Mouse (Mus musculus) left cerebral cortex, adult 18-20 months (tissue): ENCODE results near the gene Stk38l. TPM values are rescaled to one million over a fixed set of nuclear protein-coding genes. Genes with fewer than 3 reads are reported as not detected.

ENCODE experiments used
- DNase-seq, 2 experiments: peaks; one replicate each; pipeline ENCODE4 v3.0.0; 2021 to 2022; ENCODE audit warnings: low spot score in 2 of 2, mixed read lengths in 1 of 2
- long read RNA-seq, 2 experiments: library from polyadenylated mRNA; stranded (forward); transcript quantifications; one replicate each; pipeline ENCODE4 v2.0.0; 2021
- total RNA-seq, 2 experiments: library from RNA; stranded (reverse); gene quantifications; 2 replicates each; pipeline ENCODE4 v1.2.3; 2021

Stk38l gene
- 10 to 100 TPM; 25.5 to 26.3 TPM for total RNA-seq
- long read RNA-seq, experiment 1, full-length matches to known transcripts = 7 of 20 reads
- long read RNA-seq, experiment 1, partial matches to known transcripts = 4 of 20 reads
- long read RNA-seq, experiment 1, other reads (novel, unspliced or antisense) = 9 of 20 reads
- long read RNA-seq, experiment 2, full-length matches to known transcripts = 10 of 22 reads
- long read RNA-seq, experiment 2, partial matches to known transcripts = 3 of 22 reads
- long read RNA-seq, experiment 2, other reads (novel, unspliced or antisense) = 9 of 22 reads

- peak; percentile 94 to 95 for DNase-seq
Observed at GRCm38 (mm10) chr6:146724581-146725383, at the start of gene Stk38l. Stk38l (plus strand) TSS chr6:146724995.

- no peak for DNase-seq
Observed at GRCm38 (mm10) chr6:146676904-146677303, 47.9 kb upstream of the Stk38l start.

GRCm38 (mm10) chr6:146678136-146679070 lies 46.4 kb upstream of the Stk38l start:
- no peak for DNase-seq

GRCm38 (mm10) chr6:146683881-146684280 lies 40.9 kb upstream of the Stk38l start:
- DNase-seq = no peak

- DNase-seq = peak; percentile 12 to 31
Observed at GRCm38 (mm10) chr6:146685781-146686308, 39.0 kb upstream of the Stk38l start.

- no peak for DNase-seq
Observed at GRCm38 (mm10) chr6:146686463-146687196, 38.2 kb upstream of the Stk38l start.

- no peak for DNase-seq
Observed at GRCm38 (mm10) chr6:146688010-146688409, 36.8 kb upstream of the Stk38l start.

GRCm38 (mm10) chr6:146688861-146689260 lies 35.9 kb upstream of the Stk38l start:
- no peak for DNase-seq

- no peak for DNase-seq
Observed at GRCm38 (mm10) chr6:146697767-146698166, 27.0 kb upstream of the Stk38l start.

- no peak for DNase-seq
Observed at GRCm38 (mm10) chr6:146698376-146698775, 26.4 kb upstream of the Stk38l start.

GRCm38 (mm10) chr6:146700461-146700860 lies 24.3 kb upstream of the Stk38l start:
- no peak for DNase-seq

GRCm38 (mm10) chr6:146702126-146702881 lies 22.5 kb upstream of the Stk38l start:
- no peak for DNase-seq

GRCm38 (mm10) chr6:146703351-146703750 lies 21.4 kb upstream of the Stk38l start:
- no peak for DNase-seq

GRCm38 (mm10) chr6:146705631-146706030 lies 19.2 kb upstream of the Stk38l start:
- DNase-seq = no peak

- no peak for DNase-seq
Observed at GRCm38 (mm10) chr6:146719606-146720005, 5.2 kb upstream of the Stk38l start.

- DNase-seq = no peak
Observed at GRCm38 (mm10) chr6:146723805-146724204, 990 bp upstream of the Stk38l start.

GRCm38 (mm10) chr6:146725384-146725791 lies 593 bp downstream of the Stk38l start:
- DNase-seq = peak; percentile 10 to 34

GRCm38 (mm10) chr6:146731031-146731430 lies 6.2 kb downstream of the Stk38l start:
- no peak for DNase-seq

- no peak for DNase-seq
Observed at GRCm38 (mm10) chr6:146731692-146732091, 6.9 kb downstream of the Stk38l start.

- no peak for DNase-seq
Observed at GRCm38 (mm10) chr6:146732232-146732631, 7.4 kb downstream of the Stk38l start.
